Mouse (Mus musculus) cerebellum, postnatal 4 days (tissue): Measurements from ENCODE around the gene Arhgap6.
"Not testable (repeated sequence)": the region's sequence is repeated elsewhere in the genome, so short reads cannot be mapped to it uniquely, and the experiment has no call there.

Experiments used
- DNase-seq, 2 experiments: peaks; one replicate each; pipeline ENCODE4 v3.0.0; 2022; ENCODE audit warnings: low spot score in 2 of 2, mixed read lengths in 1 of 2

Gene Arhgap6

DNA sequence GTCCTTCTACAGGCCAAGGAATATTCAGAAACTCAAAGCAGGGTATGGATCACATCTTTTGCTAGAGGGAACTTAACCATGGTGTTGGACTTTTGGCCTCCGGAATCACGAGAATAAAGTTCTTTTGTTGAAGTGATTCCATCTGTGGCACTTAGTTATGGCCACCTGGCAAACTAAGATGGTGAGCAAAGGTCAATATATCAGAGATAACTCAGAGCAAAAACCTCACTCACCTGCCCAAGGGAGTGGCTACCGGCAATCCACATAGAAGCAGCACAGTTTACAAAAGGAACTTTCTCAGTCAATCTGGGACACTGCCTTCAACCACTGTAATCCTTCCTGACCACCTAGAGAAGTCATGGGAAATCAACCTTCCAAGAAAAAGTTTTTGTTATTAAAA is 513.7 kb downstream of the Arhgap6 start:
- DNase-seq, result no peak

DNA sequence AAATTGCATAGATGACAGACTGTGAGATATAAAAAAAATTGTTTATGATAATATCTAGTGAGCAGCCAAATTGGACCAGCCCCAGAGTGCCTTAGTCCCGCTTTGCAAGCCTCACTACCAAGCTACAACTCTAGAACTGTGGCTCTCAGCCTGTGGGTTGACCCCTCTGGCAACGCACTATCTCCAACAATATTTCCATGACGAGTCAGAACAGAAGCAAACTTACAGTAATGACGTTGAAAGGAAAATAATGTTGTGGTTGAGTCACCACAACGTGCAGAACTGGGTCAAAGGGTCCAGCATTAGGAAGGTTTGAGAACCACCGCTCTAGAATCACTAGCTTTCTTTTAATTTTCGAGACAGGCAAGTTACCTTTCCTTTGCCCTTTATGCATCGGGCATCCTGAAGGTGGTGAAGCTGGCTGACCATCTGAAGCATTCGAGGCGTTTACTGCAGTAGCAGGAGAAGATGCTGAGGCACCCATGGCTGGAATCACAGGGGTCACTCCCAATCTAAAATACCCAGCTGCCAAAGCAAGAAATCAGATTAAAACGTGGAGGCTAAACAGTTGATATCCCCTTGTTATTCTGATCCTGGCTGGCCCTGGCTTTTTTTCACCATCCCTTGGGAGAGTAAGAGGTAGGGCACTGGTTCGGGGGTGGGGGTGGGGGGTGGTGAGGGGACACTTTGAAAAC is 524.3 kb downstream of the Arhgap6 start:
- DNase-seq, result no peak

DNA sequence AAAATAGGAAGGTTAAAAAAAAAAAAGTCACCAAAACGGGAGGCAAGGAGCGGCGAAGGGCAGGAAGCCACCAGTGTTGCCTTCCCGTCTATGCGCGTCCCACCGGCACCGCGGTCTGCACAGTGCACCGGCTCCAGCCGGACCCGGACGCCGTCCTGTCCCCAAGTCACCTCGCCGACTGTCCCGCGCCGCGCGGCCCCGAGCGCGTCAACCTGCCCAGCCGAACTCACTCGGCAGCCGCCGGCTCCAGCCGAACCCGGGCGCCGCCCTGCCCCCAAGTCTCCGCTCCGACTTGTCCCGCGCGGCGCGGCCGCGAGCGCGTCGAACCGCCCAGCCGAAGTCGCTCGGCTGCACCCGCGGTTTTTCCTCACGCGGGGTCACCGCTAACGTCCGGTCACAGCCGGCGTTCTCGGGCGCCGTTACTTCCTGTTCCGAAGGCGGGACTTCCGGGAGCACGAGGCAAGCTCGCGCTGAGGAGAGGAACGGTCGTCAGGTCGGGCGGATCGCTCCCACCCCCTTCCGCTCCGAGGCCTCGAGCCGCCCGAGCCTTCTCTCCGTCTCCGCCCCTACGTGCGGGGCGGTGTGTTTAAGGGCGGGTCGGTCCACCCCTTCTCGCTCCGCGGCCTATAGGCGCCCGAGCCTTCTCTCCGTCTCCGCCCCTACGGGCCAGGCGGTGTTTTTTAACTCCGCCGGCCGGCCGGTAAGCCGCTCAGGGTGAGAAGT is 525.2 kb downstream of the Arhgap6 start, which contains the start of gene Hccs:
Gene Hccs (minus strand): TSS at position 428 of the 723 bp plus-strand sequence.
- DNase-seq, result peak; percentile 51 to 77

DNA sequence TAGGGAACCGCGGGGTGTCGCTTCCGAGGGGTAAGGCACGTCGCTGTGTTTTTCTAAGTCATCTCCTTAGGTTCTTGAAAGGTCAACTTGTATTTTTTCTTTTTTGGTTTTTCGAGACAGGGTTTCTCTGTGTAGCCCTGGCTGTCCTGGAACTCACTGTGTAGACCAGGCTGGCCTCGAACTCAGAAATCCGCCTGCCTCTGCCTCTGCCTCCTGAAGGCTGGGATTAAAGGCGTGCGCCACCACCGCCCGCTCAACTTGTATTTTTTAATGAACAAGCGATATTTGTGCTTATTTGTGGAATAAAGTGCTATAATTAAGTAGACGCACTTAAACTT is 525.7 kb downstream of the Arhgap6 start:
- not testable (repeated sequence) for DNase-seq

DNA sequence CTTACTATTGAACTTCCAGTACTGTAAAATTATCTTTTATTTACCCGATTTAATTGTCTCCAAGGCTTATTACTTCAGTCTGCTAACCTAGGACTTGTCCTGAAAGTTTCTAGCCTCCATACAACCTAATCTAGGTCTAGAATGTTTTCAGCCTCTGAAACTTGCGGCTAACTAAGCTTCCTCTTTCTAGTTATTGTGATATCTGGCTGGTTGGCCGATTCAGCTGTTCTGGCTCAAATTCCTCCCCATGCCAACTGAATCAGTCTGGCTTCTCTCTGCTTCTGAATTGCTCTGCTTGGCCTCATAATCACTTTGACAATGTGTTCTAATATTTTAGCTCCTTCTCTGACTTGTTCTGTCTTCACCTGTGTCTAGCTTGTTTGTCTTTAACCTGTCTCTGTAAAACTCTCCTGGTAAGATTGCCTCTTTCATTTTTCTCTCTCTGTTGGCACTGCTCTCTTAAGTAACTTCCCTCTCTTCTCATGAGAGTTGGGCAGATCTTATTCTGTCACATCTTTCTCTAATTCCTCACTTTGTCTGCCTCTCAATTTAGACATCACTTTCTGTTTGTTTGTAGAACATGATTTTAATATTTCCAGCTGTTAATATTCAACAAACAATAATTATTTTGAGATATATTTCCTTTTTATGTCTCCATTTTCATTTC is 531.2 kb downstream of the Arhgap6 start:
- no peak for DNase-seq

DNA sequence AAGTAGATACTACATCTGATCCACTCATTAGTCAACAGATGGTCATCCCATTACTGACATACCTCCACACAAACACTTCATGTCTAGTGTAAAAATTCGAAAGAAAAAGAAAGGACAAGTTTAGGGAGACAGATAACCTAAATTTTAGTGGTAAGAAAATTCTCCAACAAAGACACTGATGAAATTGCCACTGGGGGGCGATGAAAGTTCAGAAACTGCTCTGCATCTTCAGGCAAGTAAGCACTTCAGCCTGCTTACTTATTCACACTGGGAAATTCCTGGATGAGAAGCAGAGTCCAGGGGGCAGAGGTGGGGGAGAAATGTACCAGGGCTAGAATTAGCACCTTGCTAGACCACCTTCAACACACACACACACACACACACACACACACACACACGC is 537.4 kb downstream of the Arhgap6 start:
- peak in 1 of 2 experiments; percentile 30 for DNase-seq

DNA sequence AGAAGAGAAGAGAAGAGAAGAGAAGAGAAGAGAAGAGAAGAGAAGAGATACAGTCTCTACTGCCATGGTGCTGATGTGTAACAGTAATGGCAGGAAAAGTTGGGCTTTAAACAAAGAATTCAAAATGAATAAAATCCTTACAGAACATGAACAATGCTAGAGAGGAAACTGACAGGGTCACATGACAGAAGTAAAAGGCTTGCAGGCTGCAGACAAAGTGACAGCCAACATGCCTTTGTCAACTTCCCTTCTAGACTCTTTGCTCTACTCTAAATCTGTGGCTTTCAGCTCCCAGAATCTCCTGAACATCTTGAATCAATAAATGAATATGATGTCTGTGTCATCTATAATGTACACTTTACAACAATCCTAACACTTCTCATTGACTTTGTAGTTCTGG is 542.7 kb downstream of the Arhgap6 start:
- no peak for DNase-seq

DNA sequence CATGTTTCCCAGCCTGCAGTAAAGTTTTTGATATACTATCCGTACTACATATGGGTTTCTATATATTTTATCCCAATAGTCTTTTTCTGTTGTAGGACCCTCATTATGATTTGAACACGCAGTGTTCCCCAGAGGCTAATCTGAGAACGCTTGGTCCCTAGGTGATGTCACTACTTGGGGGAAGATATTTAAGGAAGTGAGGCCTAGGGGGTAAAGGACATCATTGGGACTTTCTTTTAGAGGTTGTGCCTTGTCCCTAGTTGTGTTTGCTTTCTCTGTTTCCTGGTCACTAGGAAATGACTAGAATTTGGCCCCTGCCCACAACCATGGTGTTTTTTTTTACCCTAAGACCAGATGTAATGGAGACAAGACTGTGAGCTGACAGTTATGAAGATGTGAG is 543.3 kb downstream of the Arhgap6 start:
- DNase-seq, result no peak
